Mouse (Mus musculus) ES-CJ7 (cell line): ENCODE results near the gene Emd.
"Not testable (repeated sequence)": the region's sequence is repeated elsewhere in the genome, so short reads cannot be mapped to it uniquely, and the experiment has no call there.

Experiments used
- DNase-seq: peaks from one replicate; pipeline ENCODE4 v3.0.0; 2011; ENCODE audit warnings: low read depth, low spot score

Gene Emd

DNA sequence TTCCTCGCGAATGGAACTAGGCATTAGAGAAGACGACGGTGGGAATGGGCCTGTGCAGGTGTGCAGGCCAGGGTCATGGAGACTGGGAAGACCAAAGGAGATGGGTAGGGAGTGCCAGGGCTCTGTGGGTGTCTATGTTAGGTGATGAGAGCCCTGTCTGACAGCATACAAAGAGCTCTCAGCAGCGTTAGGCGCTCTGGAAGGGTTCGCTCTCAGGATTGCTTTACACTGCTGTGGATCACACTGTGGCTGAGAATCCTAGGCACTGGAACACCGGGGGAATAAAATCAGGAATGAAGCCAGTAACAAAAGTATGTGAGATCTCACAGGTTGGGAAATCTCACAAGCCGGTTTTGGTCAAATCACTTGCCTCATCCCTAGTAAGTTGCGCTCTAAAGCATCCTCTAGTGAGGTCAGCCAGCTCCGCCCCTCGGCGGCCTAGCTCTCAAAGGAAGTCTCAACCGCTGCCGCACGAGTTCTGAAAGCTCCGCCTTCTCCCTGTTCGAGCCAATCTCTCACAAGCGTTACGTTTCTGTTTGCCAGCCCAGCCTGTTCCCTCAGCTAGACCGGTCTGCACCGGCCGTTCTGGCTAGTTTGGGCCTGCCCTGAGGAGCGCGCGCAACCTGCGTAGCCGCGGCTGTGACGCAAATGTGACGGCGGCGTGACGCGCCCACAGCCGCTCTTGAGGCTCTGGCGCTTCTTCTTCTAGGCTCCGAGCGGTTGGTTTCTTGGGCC is at the start of gene Emd:
Emd (plus strand) TSS at position 535 of the 735 bp plus-strand sequence.
- DNase-seq = peak; percentile 95

- no peak for DNase-seq
These were observed 36.0 kb upstream of the Emd start for GRCm38 (mm10) chrX:74218496-74218895.

DNA sequence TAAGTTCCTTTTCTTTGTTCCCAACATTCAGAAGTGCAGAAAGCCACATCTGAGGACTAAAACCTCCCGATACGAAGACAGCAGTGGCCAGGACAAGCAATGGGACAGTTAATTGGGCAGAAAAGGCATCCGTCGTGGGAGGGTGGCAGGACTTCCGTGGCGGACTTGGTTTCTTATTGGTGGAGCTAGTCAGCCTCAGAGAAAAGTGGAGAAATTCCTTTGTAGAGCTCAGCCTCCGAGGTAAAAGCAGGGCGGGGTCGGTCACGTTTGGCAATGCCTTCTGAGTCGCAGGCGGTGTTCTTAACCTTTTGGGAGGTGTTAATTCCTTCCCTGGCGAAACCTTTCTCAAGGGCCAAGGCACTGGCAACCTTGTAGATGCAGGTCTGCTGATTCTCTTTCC is 35.0 kb upstream of the Emd start:
- peak; percentile 39 for DNase-seq

- not testable (repeated sequence) for DNase-seq
These were observed 34.4 kb upstream of the Emd start for GRCm38 (mm10) chrX:74220099-74220498.

DNA sequence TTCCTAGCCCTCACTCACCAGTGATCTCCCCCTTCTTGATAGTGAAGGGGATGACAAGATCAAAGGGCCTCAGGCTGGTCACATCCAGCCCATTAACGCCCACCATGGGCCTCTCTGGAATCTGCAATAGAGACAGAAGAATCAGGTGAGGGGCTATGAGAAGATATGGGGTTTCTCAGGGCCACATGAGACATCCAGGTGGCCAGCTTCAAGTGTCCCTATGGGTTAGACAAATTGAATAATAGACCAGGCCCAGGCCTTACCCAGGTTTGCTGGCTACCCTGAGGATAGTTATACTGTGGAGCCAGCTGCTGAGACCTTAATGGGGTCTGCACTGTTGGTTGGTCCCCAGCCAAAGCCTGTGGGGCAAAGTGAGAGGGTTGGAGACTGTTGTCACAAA is 24.4 kb upstream of the Emd start:
- DNase-seq = no peak

- no peak for DNase-seq
These were observed 21.3 kb upstream of the Emd start for GRCm38 (mm10) chrX:74233196-74233595.

DNA sequence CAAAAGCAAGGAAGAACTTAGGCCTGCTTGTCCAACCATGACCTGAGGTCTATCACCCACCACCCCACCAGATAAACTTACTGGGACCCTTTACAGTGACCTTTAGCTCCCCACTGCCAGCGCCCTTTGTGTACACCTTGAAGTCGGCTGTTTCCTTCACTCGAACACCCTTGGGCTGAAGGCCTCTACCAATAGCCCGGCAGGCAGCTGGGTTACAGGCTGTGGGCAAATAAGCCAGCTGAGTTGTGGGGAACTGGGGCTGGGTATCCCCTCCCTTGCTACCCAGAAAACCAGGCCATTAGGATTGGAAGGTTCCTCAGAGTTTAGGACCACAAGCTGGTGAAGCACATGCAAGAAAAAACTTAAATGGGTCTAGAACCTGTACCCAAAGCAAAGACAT is 14.2 kb upstream of the Emd start:
- no peak for DNase-seq

GRCm38 (mm10) chrX:74243396-74243795 is 11.1 kb upstream of the Emd start:
- DNase-seq = no peak

- peak; percentile 44 for DNase-seq
These were observed 10.7 kb upstream of the Emd start for GRCm38 (mm10) chrX:74243807-74244206.

DNA sequence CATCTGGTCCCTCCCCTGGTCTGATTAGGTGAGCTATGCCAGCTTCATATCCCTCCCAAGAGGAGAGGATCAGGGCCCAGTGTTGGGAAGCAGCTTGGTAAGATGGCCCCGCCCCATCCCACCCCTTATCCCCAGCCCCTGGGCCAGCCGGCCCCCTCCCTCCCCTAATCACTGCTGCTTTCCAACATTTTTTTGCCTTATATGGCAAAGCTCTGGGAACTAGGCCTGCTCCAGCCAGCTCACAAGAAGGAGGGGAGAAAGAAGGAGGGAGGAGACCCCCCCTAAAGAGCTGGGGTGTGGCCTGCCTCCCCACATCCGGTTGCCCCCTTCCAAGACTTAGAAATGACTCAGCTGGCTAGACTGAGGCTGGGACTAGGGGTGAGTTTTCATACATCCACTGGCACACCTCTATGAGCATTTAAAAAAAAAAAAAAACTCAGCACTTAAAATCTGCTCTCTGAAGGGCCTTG is 9.8 kb upstream of the Emd start:
- peak; percentile 74 for DNase-seq

- DNase-seq = no peak
These were observed 9.4 kb upstream of the Emd start for GRCm38 (mm10) chrX:74245107-74245506.

DNA sequence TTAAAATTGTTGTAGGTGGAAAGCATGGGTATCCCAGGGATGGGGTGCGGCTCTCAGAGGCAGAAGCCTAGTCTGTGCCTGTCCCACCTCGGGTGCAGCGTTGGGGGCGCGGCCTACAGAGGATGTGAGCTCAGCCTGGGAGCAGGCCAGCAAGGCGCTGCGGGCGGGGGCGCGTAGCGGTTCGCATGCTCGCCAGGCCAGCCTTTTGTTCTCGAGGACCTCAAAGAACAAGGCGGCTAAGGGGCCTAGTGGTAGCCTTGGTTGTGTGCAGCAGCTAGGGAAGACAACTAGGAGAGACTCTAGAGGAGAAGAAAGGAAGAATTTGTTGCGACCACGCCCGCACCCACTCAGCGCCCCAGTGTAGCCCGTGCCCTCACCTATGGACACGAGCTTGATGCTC is 8.8 kb upstream of the Emd start:
- peak; percentile 69 for DNase-seq

GRCm38 (mm10) chrX:74246213-74246681 is 8.2 kb upstream of the Emd start:
- peak; percentile 94 for DNase-seq

GRCm38 (mm10) chrX:74246693-74247092 is 7.8 kb upstream of the Emd start:
- peak; percentile 42 for DNase-seq

DNA sequence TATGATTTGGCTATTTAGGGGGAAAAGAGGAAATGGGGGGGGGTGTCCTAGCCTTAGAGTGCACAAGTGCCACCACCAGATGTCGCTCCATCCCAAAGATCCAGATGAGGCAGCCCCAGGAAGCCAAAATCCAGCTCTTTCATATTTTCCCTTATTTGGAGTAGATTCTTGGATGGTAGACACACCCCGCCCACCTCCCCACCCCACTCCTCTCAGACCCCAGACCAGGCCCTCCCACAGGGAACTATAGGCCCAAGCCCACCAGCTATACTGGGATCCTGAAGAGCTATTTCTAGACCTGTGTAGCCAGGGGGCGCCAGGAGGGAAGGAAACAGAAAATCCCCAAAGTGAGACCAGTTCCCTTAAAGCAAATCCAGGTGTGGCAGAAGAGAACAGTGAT is 5.8 kb upstream of the Emd start:
- peak; percentile 79 for DNase-seq

GRCm38 (mm10) chrX:74249615-74250014 is 4.9 kb upstream of the Emd start, which contains the start of gene Flna:
Flna (minus strand) TSS chrX:74249820.
- peak; percentile 24 for DNase-seq

DNA sequence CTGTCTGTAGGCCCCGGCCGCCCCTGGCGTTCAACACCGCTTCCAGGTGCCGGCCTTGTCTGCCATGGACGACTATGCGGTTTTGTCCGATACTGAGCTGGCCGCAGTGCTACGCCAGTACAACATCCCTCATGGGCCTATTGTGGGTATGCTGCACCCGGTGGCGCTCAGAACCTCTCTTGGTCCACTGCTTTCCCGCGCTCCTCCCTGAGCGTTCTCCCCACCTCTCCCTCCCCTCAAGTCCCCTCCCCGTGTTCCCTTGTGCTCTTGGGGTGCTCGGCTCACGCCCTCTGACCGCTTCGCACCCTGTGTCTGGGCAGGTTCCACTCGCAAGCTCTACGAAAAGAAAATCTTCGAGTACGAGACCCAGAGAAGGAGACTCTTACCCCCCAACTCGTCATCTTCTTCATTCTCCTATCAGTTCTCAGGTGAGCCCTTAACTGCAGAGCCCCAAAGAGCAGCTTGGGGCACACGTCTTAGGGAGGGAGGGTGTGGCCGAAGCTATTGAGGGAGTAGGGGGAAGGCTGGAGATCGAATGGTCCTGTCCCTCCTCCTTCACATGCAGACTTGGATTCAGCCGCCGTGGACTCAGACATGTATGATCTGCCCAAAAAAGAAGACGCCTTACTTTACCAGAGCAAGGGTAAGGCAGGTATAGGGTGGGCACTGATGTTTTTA is 540 bp downstream of the Emd start:
- DNase-seq = no peak

DNA sequence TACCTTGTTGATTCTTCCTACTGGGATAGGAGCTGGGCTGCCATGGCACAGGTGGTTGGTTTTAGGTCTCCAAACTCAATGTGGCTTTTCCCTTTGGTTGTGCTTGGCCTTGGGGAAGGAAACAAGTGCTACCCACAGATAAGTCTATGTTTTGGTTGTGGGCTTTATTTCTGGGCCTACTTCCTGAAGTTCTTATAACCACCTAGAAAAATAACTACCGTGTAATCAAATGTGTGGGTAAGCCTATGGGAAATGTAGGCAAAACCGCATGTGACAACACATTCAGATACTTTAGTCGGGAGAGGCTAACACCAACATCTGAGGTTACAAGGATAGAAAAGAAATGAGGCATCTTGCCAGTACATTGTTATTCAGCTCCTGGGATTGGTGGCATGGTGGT is 3.3 kb downstream of the Emd start:
- DNase-seq = no peak

DNA sequence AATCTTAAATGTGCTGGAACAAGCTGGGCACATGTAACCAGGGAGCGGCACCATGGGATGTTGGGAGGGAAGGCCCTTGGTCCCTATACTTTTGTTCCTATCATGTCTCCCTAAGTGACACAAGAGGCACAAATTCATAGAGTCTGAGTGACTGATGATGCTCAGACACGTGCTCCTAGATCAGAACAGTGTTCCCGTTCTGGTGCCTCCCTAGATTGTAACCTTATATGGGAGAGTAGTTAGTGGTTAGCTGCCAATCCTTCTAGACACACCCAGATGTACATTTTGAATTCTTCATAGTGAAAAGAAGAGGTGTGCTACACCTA is 15.2 kb downstream of the Emd start:
- no peak for DNase-seq

GRCm38 (mm10) chrX:74270062-74270901 is 15.8 kb downstream of the Emd start, which contains the start of gene Rpl10:
Rpl10 (plus strand) TSS chrX:74270812.
- peak; percentile 99 for DNase-seq

DNA sequence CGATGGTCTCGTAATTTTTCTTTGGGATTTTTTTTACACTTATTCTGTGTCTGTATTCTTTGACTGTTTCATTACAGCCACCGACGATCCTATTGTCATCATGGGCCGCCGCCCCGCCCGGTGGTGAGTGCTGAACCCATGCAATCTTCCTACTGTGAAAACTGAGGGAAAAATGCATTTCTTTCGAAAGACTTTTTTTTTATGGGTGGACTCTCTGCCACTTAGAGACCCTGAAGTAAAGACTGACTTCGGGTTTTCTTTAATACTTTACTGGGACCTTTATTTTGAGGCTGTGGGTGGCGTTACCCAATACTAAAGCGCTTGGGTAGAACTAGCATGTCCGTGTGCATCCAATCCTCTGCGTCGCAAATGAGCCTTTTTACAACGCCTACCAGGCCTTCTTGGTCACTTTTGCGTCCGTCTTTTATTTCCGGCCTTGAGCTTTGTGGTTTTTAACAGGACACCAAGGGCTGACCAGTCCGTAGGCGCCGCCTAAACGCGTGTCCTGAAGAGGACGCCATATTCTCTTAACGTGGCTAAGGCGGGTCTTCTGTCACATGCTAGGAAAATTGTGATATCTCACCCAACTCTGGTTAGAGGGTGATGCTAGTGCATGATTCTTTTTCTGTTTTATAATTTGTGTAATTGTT is 16.5 kb downstream of the Emd start:
- peak; percentile 32 for DNase-seq
